Mouse (Mus musculus) urinary bladder, postnatal 4 days (tissue): ENCODE data around the gene Gabrb2.

Source experiments
- DNase-seq, 2 experiments: peaks; one replicate each; pipeline ENCODE4 v3.0.0; 2021 to 2022; ENCODE audit warnings: low spot score in 2 of 2

Gene Gabrb2

DNA sequence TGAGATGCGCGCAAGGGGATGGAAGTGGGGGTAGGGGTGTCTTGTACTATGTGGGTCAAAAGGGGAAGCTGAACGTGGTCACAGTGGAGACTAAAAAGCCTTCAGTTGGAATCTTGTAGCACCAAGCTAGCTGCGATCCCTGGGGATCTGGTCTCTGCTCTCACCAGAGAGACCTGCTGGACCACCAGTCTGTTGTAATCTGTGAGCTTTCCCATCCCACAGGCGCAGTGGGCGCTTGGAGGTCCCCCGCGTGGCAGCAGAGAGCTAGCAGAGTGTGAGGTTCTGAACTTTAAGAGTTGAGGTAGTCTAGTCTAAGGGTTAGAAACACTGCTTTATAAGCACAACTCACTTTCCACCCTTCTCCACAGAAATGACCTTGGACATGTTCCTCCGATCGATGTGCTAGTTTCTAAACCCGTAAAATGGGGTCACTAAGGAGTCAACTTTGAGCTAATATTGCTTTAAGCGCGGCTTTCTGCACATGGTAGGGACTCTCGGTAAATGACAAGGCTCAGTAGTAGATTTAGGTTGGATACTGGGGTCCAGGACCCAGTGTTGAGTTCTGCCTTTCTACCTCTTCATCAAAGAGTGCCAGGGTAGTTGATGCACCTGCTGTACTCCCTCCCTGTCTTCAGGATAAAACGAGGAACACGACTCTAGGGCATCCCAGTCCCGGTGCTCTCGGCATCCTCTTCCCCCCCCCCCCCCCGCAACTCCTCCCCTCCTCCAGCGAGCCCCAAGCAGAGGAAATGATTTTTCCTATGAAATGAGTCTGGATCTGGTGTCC is at the start of gene Gabrb2:
TSS of gene Gabrb2 (plus strand) at position 762 of the 787 bp plus-strand sequence.
- no peak for DNase-seq

DNA sequence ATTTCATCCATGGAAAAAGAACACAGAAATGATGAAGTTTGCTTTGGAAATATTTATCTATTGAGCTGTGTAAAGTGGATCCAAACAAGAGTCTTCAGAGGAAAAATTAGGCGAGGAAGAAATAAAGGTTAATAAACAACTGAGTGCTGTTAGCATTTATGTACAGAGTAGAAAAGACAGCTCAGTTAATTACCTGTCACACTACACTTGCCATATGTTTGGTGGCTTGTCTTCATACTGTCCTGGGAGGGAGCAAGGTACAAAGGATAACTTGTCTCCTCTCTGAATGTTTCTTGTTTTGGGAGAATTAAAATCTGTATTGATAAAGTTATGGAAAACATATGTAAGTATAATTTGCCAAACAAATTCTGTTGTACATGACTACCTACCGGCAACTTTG is 40.6 kb upstream of the Gabrb2 start:
- no peak for DNase-seq

DNA sequence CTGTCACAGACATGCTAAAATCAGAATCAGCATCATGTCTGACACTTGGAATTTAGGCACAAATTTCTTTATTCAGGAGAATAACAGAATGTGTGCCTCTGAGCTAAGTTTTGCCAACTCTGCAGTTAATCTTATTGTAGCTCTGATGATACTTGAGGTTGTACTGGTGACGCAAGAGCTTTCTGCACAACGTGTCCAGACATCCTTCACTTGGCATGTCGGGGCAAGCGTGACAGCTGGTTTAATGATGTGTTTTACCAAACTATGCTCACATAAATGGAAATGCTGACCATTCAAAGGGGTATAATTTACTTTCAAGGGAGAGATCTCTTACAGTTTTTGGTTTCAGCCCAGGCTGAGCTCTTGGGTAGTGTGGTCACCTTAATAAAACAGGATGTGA is 33.1 kb upstream of the Gabrb2 start:
- no peak for DNase-seq

DNA sequence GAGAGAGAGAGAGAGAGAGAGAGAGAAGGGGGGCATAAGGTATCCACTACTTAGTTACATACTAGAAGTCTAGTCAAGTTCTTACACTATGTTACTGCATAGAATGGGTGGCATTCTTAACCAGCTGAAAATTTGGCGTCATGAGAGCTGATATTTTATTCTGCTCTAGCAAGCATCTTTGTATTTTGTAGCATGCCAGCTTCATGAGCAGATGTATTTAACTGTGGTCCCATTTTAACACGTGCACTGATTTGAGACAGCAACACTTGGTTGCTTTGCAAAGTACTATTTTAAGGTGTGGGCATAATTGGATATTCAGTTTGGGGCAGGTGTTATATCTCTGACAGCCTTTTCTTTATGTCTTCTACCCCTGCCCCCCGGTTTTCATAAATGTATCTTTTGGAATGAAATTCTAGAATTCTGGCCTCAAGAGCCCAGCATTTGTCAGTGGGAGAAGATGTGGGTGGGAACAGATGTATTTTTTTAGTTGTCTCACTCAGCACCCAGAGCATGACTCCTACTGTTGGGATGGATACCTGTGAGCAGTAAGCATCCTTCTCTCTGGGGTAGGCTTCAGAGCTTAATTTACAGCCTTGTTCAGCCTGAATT is 28.8 kb upstream of the Gabrb2 start:
- no peak for DNase-seq

DNA sequence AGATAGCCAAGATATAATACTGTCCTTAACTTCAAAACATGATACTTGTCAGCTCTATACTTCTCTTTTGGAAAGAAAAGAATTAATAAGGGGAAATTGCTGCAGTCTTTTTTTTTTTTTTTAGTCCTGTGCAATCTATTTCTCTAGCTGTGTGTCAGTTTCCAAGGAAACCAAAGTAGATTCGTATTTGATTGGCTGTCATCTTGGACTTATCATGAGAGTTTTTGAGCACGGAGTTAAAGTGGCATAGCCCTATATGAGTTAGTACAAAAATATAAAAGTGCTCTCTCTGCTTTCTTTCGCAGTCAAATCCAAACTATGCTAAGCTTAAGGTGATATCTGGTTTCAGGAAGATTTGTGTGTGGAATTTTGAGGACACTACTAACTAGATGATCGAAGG is 26.1 kb upstream of the Gabrb2 start:
- no peak for DNase-seq

DNA sequence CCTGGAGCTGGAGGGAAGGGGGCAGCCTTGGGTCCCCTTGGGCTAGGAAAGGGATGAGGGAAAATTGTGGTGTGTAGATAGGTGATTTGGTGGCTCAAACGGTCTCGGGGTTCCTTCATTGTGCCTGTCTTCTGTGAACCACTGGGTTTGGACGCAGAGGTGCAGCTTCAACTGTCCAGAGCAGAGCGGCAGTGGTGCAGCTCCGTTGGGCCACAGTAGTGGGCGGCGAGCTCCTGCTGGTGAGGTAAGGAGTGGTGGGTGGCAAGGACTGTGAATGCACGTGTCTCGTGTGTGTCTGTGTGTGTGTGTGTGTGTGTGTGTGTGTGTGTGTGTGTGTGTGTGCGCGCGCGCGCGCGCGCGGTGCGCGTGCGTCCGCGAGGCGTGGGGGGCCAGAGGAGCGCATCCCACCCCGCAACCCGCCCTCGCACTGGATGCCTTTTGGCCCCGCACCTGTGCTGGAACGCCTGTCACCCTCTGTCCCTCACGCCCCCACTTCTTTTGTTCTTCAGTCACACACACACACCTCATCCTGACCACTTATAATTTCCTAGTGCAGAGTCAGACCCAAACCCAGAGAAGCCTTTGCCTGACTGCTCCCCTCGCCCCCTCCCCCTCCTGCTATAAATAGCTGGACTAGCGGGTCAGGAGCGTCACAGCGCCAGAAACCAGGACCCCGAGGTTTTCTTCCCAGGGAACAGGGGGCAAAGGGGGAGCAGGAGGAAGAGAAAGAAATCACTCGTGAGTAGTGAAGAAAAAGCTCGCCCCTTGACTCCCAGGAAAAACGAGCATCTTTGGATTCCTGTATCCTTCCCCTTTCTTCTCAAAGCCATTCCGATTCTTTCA is 455 bp downstream of the Gabrb2 start:
- no peak for DNase-seq

DNA sequence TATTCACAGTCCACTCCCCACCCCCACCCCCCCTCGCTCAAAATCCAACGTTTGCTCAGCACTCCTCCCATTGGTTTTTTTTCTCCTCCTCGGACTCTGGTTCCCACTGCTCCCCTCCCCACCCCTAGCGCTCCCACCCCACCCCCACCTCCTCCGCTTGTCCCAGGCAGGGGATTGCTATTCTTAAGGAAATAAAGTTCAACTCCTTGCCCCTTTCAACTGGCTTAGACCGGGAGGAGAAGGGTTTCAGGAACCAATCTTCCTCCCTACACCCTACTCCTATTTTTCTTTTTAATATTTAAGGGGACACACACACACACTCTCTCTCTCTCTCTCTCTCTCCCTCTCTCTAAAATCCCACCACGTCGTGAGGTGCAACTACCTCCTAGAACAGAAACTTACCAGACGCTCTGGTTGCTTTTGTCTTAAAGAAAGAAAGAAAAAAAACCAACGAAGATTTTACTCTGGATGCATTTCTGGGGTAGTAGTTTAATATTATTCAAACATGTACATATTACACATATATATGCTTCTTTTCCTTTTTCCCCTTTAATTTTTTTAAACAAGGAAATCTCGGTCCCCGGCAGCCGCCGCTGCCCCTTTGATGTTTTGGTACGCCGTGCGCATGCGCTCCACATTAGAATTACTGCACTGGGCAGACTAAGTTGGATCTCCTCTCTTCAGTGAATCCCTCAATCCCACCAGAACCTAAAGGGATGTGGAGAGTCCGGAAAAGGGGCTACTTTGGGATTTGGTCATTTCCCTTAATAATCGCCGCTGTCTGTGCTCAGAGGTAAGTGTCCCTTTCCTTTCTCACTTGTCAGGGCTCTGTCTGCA is 1.3 kb downstream of the Gabrb2 start:
- peak in 1 of 2 experiments; percentile 24 for DNase-seq

DNA sequence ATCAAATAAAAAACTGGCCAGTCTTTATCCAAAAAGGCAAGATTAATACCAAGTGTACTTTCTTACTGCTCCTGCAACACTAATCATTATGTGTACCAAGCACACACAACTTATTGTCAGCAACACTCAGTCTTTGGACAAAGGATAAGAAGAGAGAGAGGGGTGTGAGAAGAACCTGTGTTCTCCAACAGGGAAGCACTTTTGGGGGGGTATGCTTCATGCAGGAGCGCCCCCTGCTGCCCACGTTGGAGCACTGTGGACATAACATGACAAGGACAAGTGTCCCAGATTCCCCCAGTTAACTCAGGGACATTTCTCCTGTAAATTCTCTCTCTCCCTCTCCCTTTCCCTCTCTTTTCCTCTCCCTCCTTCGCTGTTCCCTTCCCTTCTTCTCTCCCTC is 3.7 kb downstream of the Gabrb2 start:
- DNase-seq: no peak

DNA sequence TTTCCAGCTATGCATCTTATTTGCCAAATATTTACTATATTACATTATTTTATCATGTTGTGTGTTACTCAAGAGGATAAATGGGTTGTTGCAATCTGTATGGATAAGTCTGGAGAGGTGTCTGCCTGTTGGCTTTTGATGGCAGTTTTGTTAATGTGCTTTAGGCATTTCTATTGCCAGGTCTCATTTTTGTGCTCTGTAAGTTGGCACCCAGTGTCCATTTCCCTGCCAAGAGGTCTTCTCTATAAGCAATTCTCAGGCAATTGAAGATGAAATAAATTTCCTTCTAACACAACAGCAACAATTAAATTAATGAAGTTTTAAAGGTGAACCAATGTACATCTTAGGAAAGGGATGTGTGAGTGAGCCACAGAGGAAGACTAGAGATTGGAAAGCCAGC is 11.9 kb downstream of the Gabrb2 start:
- no peak for DNase-seq

DNA sequence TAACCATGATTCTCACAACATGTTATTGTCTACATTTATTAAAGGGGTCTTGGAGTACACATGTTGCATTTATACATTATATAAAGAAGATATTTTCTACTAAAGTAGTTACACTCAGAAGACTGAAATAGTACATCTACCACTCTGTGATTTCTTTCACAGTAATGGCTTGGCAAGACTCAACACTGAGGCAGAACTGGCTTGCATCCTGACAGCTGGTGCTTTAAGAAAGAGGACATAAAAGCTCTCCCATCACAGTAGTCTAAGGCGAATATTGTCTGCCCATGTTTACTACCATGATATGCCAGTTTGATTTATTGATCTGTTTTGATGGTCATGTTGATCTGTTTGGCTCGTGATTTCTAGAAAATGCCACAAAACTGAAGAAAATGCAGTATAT is 19.4 kb downstream of the Gabrb2 start:
- DNase-seq: no peak

DNA sequence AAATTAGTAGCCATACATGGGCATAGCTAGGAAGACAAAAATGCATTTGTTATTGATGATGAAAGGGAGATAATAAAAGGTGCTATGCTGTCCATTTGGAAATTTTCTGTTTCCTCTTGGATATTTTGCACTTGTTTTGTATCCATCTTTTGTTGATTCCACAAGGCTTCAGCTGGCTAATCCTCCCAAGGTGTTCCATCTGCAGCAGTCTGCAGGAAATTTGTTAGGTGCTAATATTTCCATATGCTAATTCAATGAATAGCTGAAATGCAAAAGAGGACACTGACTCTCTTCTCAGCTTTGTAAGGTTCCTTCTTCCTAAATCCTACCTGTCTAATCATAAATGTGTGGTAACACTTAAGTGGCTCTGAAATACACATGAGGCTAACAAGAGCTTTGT is 24.1 kb downstream of the Gabrb2 start:
- DNase-seq: no peak

DNA sequence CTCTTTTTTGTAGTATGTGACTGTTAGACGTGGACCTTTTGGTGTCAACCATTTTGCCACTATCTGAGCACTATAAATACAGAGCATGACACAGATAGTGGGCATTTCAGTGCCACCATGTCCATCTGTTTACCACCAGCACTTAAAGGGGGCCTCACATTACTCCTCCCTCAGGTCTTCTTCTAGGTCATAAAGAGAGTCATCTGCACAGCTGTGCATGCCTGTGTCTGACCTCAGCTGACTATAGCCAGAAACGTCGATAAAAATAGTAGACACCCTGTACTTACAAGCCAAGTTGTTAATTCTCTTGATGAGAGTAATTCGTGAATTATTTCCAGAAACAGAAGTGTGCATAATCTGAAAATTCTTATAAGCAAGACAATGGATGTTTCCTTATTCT is 29.4 kb downstream of the Gabrb2 start:
- DNase-seq: no peak

DNA sequence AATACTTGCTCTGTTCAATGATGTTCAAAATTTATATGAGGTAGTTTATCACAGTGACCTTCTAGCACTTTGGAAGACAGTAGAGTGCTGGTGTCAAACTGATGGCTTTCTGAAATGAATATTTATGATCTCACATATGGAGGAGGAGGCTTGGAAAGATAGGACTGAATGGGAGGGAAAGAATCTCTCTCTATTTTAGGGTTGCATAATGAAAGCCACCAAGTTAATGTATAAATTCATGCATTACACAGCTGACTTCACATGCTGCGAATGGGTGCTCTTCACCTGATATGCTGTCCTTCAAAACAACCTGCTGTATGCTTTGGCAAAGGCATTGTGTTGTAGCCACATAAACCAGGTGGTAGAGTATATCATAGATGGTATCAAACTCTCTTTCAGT is 44.6 kb downstream of the Gabrb2 start:
- no peak for DNase-seq

DNA sequence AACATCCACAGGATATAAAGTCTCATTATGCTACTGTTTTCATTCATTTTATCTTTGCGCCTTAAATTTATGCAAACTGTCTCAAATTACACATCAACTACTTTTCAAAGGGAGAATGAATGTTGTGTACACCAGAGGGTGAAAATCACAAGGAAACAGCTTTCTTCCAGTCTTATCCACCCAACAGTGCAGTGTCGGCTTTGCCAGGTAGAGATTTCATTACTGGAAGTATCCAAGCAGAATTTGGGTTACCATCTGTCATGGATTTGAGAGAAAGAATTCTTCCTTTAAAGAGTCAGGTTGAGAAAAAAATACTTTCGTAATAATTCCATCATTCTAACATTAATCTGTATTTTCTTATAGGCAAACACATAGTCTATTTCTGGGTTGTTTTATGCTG is 48.8 kb downstream of the Gabrb2 start:
- no peak for DNase-seq

DNA sequence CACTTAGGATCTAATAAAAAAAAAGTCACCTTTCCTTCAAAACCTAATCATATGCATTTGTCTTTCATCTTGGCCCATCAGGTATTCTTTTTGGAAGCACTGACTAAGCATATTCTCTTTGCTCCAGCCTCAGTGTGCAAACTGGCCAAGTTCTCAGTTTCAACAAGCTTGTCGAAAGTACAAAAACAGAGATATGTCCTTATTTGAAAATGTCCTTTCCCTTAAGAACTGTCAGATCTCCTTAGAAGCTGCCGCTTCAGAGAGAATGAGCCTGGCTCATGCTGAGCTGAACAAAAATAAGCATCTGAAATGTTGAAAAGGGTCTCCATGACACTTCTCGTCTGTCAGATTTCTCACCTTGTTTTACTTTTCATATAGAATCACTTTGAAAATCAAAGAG is 55.0 kb downstream of the Gabrb2 start:
- no peak for DNase-seq

DNA sequence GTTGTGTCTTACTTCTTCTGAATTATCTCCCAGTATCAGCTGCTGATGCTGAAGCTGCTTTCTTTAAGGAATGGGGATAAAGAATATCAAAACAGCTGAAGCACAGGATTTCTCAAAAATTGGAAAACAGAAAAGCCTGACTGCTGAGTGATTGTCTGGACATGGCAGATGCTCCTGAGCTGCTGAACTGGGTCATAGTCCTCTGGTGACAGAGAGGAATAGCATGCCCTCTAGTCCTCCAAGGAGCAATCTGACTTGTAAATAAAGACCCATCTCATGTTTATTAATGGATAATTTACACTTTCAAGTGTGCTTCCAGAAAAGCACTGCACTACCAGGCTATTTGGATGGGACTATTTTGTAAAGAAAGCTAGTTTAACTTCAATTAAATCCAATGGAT is 68.1 kb downstream of the Gabrb2 start:
- no peak for DNase-seq

DNA sequence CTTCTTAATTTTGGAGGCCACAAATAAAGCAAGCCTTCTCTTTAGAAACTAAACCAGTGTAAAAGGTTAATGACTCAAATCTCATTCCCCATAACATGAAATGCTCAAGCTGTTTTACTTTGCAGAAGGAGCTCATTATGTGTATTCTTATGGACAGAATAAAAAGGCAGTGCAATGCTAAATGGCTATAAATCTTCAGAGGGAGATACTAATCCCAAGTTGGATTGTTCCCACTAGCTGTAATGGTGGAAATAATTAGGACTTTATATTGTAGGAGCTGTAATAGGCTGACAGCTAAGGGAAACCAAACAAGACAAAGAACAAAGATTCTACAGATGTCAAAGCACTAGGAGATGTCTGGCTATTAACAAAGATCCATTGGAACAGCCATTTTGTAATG is 81.6 kb downstream of the Gabrb2 start:
- no peak for DNase-seq

DNA sequence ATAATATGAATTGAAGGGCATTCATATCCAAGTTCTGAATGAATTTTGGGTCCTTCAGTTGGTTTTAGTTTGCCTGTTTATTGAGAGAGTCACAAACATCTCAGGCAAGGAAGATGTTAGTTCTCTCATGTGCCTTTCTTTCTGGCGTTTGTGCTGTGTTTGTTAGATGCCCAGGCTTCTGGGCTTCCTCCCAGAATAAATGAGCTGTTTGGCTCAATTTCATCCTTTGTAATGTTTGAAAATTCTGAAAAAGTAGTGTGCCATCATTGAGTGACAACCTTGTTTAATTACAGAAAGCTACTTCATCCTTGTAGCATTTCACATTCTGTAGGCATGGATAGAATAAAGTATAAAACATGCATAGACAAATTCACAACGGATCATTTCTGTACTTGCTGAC is 85.9 kb downstream of the Gabrb2 start:
- DNase-seq: no peak

DNA sequence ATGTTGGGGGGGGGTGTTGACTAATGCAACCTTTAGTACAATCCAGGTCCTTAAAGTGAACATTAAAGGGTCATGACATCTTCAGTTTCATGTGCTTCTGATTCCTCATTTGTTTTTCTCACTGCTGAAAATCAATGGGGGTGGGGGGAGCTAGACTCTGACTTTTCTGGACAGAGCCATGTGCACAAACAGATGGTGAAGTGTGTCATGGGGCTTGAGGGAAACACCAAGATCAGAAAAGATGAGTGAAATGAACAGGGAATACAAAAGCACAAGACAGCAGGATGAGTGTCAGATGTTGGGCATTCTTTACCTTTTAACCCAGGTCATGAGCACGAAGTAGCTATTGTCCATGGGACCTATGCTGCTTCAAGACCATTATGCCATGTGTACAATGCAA is 86.4 kb downstream of the Gabrb2 start:
- DNase-seq: no peak

DNA sequence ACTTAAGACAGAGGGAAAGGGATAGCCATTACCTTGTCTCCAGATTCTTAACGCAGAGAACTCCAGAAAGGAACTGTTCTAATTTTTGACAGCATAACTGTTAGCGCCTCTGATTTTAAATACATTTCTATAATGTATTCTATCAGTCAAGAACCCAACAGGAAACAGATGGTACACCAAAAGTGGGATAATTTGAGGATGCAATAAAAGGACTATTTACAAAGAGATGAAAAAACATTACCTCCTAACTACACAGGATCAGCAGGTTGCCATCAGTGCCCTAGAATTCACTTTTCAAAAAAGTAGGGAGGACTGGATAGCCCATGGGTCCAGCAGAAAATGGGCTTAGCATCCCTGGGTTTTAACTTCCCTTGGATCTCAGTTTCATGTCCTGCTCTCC is 102.4 kb downstream of the Gabrb2 start:
- DNase-seq: no peak

DNA sequence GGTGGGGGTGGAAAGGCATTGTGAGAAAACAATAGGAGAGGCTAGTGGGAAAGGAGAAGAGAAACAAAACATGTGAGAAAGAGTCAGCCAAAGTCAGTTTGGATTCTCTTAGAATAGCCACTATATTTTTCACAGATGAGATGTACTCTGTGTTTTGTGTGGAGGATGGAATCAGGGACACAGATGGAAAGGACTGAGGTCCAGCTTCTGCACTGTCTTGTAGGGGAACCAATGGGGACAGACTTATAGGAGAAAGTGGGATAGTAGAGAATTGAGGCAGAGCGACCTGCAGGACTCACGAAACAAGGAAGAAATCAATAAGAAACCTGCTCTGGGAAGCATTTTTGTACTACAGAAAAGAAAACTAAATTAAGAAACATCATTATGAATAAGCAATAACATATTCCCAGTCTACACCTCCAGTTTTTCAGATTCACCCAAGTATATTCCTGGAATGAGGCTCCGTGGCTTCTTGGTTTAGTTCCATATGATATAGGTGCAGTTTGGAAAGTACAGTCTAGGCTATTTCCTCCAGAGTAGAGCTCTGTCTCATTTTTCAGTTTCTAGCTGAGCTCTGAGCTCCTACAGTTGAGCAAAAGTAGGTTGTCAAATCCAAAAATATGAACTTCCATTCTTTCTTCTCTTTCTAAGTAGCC is 108.8 kb downstream of the Gabrb2 start:
- DNase-seq: no peak
